8 mouse cellular contexts compared by ENCODE assay signal in the genomic region with DNA sequence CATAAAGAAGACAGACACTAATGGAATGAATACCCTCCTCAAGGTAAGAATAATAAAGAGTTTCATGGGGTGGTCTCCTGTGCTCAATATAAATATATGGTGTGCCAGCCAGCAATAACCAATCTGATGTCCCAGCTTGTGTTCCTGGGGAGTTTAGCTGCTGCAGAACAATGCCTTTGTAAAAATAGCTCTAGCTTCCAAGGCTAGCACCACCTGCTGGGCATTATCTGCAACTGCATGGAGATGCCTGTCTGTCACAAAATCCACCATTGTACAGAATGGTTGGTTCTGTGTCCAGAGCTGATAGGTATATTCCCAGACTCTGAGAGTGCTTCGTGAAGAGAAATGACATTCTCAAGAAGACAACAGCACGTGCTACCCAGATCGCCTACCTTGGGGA. TPM values are rescaled to one million over a fixed set of nuclear protein-coding genes. Genes with fewer than 3 reads are reported as not detected.
DNase-seq lines count a peak whose midpoint lies in the region; ATAC-seq and TF ChIP-seq lines count a peak whose summit lies in the region.

No protein-coding gene starts in this region.

- no peaks in the 10 kb centered on the region for H3K36me3 ChIP-seq in intestine, embryonic 14.5 days (ENCODE audit: control insufficient read depth, insufficient read depth, low read length)
- no peaks in the 10 kb centered on the region for H3K36me3 ChIP-seq in intestine, embryonic 15.5 days
- no peaks in the 10 kb centered on the region for H3K36me3 ChIP-seq in C2C12 (ENCODE audit: control insufficient read depth, insufficient read depth)
- H3K36me3 ChIP-seq in midbrain, embryonic 12.5 days = no peaks in the 10 kb centered on the region

- H3K27ac ChIP-seq in intestine, embryonic 14.5 days (ENCODE audit: low read depth) = no peak overlapping the region
- no peak overlapping the region for H3K27ac ChIP-seq in intestine, embryonic 15.5 days
- no peak overlapping the region for H3K27ac ChIP-seq in midbrain, embryonic 12.5 days (replicated peaks)

- DNase-seq in intestine, embryonic 14.5 days (ENCODE audit: low spot score) = peak; percentile 58
- peak; percentile 17 for DNase-seq in adrenal gland, adult 8-10 months
- DNase-seq in embryo, embryonic 11.5 days (ENCODE audit: low read depth, low spot score) = peak; percentile 36
- DNase-seq in kidney, postnatal 10 days = peak; percentile 63

- no peak; the same call in 1 of the 2 replicates for ATAC-seq in intestine, embryonic 14.5 days (replicated peaks; ENCODE audit: low FRiP score, low TSS enrichment, low read depth)
- ATAC-seq in intestine, embryonic 15.5 days = no peak
- ATAC-seq in midbrain, embryonic 12.5 days (ENCODE audit: low FRiP score, low read depth) = peak; percentile 48; the same call in 1 of the 2 replicates
- no peak for ATAC-seq in inflammation-experienced regulatory T-cells, adult 6 months

- H3ac ChIP-seq in C2C12 (ENCODE audit: control insufficient read depth, insufficient read length, low read depth) = no peak overlapping the region

- H3K4me2 ChIP-seq in intestine, embryonic 14.5 days (ENCODE audit: low read length) = no peak overlapping the region
- no peak overlapping the region for H3K4me2 ChIP-seq in intestine, embryonic 15.5 days (replicated peaks)
- no peak overlapping the region for H3K4me2 ChIP-seq in midbrain, embryonic 12.5 days (replicated peaks)

- no peak overlapping the region for H3K9ac ChIP-seq in intestine, embryonic 14.5 days (ENCODE audit: low read length)
- no peak overlapping the region for H3K9ac ChIP-seq in intestine, embryonic 15.5 days
- H3K9ac ChIP-seq in midbrain, embryonic 12.5 days (replicated peaks) = no peak overlapping the region

- H3K4me3 ChIP-seq in intestine, embryonic 14.5 days (ENCODE audit: low read depth, low read length) = no peak overlapping the region
- H3K4me3 ChIP-seq in intestine, embryonic 15.5 days (replicated peaks) = no peak overlapping the region
- H3K4me3 ChIP-seq in C2C12 (ENCODE audit: insufficient read depth, poor library complexity, severe bottlenecking) = no peak overlapping the region
- H3K4me3 ChIP-seq in midbrain, embryonic 12.5 days = no peak overlapping the region

- WGBS in intestine, embryonic 14.5 days = 29% methylated on average over 3 of the region's 3 CpGs
- 30% methylated on average over 3 of the region's 3 CpGs for WGBS in intestine, embryonic 15.5 days
- WGBS in midbrain, embryonic 12.5 days = 27% methylated on average over 3 of the region's 3 CpGs

- H3K27me3 ChIP-seq in intestine, embryonic 14.5 days (replicated peaks; ENCODE audit: control insufficient read depth, insufficient read depth, low read length) = no peaks in the 10 kb centered on the region
- H3K27me3 ChIP-seq in intestine, embryonic 15.5 days (replicated peaks) = no peaks in the 10 kb centered on the region
- H3K27me3 ChIP-seq in C2C12 (ENCODE audit: control insufficient read depth, insufficient read depth, insufficient read length) = peaks cover 6% of the 10 kb centered on the region
- no peaks in the 10 kb centered on the region for H3K27me3 ChIP-seq in midbrain, embryonic 12.5 days

- H3K79me3 ChIP-seq in C2C12 (ENCODE audit: low read depth) = no peaks in the 10 kb centered on the region

- TF ChIP-seq CTCF in C2C12 (IDR thresholded peaks at IDR 0.05; ENCODE audit: control insufficient read depth, insufficient read depth, insufficient read length) = peak; percentile 22

- H3K4me1 ChIP-seq in intestine, embryonic 14.5 days (replicated peaks; ENCODE audit: control insufficient read depth, insufficient read depth, low read length) = no peaks in the 10 kb centered on the region
- H3K4me1 ChIP-seq in intestine, embryonic 15.5 days (replicated peaks) = 0 out of 2 replicates have a peak, but pooled peaks cover 4% of the 10 kb centered on the region
- peaks cover 4% of the 10 kb centered on the region; the same call in 1 of the 2 replicates for H3K4me1 ChIP-seq in midbrain, embryonic 12.5 days

- H3K79me2 ChIP-seq in C2C12 (ENCODE audit: control insufficient read depth, insufficient read depth) = no peaks in the 10 kb centered on the region

- H3K9me3 ChIP-seq in intestine, embryonic 14.5 days (ENCODE audit: control insufficient read depth, low read length) = no peaks in the 10 kb centered on the region
- no peaks in the 10 kb centered on the region for H3K9me3 ChIP-seq in intestine, embryonic 15.5 days
- no peaks in the 10 kb centered on the region for H3K9me3 ChIP-seq in midbrain, embryonic 12.5 days

TF ChIP-seq in C2C12, 6 proteins besides CTCF, POLR2A, EP300 and RAD21:
- TF ChIP-seq FOSL1 (IDR thresholded peaks at IDR 0.05; ENCODE audit: insufficient read depth, low read length, poor library complexity, severe bottlenecking) = no peak

RNA-seq across cellular contexts. Expression of a gene that starts 4.4 kb away (rescaled TPM):
- polyA plus RNA-seq in intestine, embryonic 14.5 days (2014; fragmentation: Nextera tagmentation; extraction: Ambion mirVana) = not detected in 2 replicates
- polyA plus RNA-seq in intestine, embryonic 15.5 days (2015; fragmentation: Nextera tagmentation; extraction: Ambion mirVana) = not detected in 2 replicates
- not detected for polyA plus RNA-seq in C2C12 (2012; fragmentation: generic; extraction: Trizol)
- total RNA-seq in adrenal gland, adult 8-10 months (2022) = not detected
- polyA plus RNA-seq in midbrain, embryonic 12.5 days (2016; fragmentation: Nextera tagmentation; extraction: Ambion mirVana) = 0.27 TPM in 1 of 2 replicates, not detected in the other
- not detected for polyA plus RNA-seq in inflammation-experienced regulatory T-cells, adult 6 months (2017; shearing (Covaris generic))
